Mouse (Mus musculus) kidney, embryonic 15.5 days (tissue): ENCODE measurements around the gene Ptpn3. TPM values are rescaled to one million over a fixed set of nuclear protein-coding genes. Genes with fewer than 3 reads are reported as not detected.

ENCODE experiments used
- ATAC-seq: fragments of 200-750 bp; cut with Nextera tagmentation; replicated peaks from 2 replicates; pipeline ENCODE4 v1.8.0; 2017; ENCODE audit warnings: moderate TSS enrichment; ENCODE audit not compliant: low FRiP score
- H3K27ac ChIP-seq: fragments of 300-500 bp; sonication (generic); 2 replicates; pipeline ENCODE4 v1.5.1; 2015; ENCODE audit warnings: mild to moderate bottlenecking, inconsistent platforms
- H3K27me3 ChIP-seq: fragments of 300-500 bp; sonication (generic); 2 replicates; pipeline ENCODE4 v1.6.1; 2015; ENCODE audit warnings: inconsistent platforms
- H3K36me3 ChIP-seq: fragments of 300-500 bp; sonication (generic); 2 replicates; pipeline ENCODE4 v1.6.1; 2015; ENCODE audit warnings: inconsistent platforms
- H3K4me1 ChIP-seq: fragments of 300-500 bp; sonication (generic); 2 replicates; pipeline ENCODE4 v1.6.1; 2015; ENCODE audit warnings: inconsistent platforms
- H3K4me2 ChIP-seq: fragments of 300-500 bp; sonication (generic); 2 replicates; pipeline ENCODE4 v1.6.1; 2015; ENCODE audit warnings: moderate library complexity, mild to moderate bottlenecking, inconsistent platforms
- H3K4me3 ChIP-seq: fragments of 300-500 bp; sonication (generic); replicated peaks from 2 replicates; pipeline ENCODE4 v1.5.1; 2015; ENCODE audit warnings: mild to moderate bottlenecking, inconsistent platforms
- H3K9ac ChIP-seq: fragments of 300-500 bp; sonication (generic); 2 replicates; pipeline ENCODE4 v1.6.1; 2015; ENCODE audit warnings: mild to moderate bottlenecking, inconsistent platforms
- H3K9me3 ChIP-seq: fragments of 300-500 bp; sonication (generic); replicated peaks from 2 replicates; pipeline ENCODE4 v1.6.1; 2016; ENCODE audit warnings: inconsistent platforms
- WGBS: fragments of 180-500 bp; shearing (Covaris S2); methylation state at CpG from one replicate; pipeline ENCODE4 v1.1.7; 2015; ENCODE audit warnings: mixed read lengths; 5-methylcytosine and 5-hydroxymethylcytosine counted together
- polyA plus RNA-seq: library from polyadenylated mRNA; unstranded; fragments of >200 nt; fragmentation: Nextera tagmentation; extraction: Ambion mirVana; gene quantifications from 2 replicates; pipeline ENCODE4 v1.2.1, GENCODE M21; 2015

Ptpn3 gene
- polyA plus RNA-seq, 1 experiment from 2014 or later = 9.7 TPM

GRCm38 (mm10) chr4:57312256-57313166 lies 10.9 kb upstream of the Ptpn3 start:
- no peaks in the 10 kb centered on the region for H3K9me3 ChIP-seq
- H3K9ac ChIP-seq = no peak overlapping the region
- 0 out of 2 replicates have a peak overlapping the region, but pooled peaks have one; percentile 54 for H3K27ac ChIP-seq
- WGBS = 73% methylated on average over 8 of the region's 8 CpGs
- H3K36me3 ChIP-seq = no peaks in the 10 kb centered on the region
- H3K4me2 ChIP-seq = no peak overlapping the region
- peaks cover 3% of the 10 kb centered on the region; the same call in 1 of the 2 replicates for H3K27me3 ChIP-seq
- H3K4me3 ChIP-seq = no peak overlapping the region
- H3K4me1 ChIP-seq = peaks cover 12% of the 10 kb centered on the region
- no peak for ATAC-seq

- Histone ChIP-seq H3K4me2 (no peak overlapping the region), H3K36me3 (no peaks in the 10 kb centered on the region), H3K4me3 (no peak overlapping the region), H3K9ac (no peak overlapping the region), H3K9me3 (no peaks in the 10 kb centered on the region), H3K27me3 (peaks cover 4% of the 10 kb centered on the region; the same call in 1 of the 2 replicates), H3K4me1 (peaks cover 12% of the 10 kb centered on the region), H3K27ac (no peak overlapping the region)
- ATAC-seq = no peak
- WGBS = 86% methylated on average over 4 of the region's 4 CpGs
These were observed 10.1 kb upstream of the Ptpn3 start for GRCm38 (mm10) chr4:57311750-57312149.

DNA sequence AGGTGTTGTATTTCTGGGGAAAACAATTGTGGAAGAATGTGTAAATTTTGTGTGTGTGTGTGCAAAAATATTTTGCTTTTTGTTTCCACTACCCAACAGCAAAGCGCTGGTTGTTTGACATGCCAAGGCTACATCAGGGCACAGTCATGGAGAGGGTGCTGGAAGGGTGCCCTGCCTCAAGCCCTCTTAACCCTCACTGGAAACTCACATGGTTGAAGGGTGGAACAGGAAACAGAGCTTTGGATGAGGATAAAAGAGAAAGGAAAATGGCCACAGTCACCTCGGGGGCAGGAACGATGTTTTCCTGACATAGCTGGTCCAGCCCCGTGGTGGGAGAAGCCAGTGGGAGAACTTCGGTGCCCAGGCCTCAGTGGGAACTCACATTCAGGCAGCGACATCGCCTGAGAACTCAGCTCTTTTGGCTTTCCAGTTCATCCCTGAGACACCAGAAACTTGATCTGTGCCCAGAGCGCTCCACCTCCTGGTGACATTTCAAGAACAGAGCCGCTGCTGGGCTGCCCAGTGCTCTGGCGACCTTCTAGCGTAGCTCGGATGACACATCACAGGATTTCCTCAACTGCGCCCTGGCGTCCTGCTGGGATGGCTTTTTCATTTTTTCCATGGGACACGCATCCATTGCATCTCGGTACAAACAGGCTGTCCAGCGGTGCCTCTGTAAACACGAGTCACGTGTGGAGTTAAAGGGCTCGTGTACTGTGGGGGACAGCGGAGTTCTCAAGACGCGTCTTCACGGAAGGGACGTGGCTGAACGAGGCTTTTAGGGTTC lies 6.8 kb upstream of the Ptpn3 start:
- H3K4me3 ChIP-seq = peak overlapping the region; percentile 20
- peaks cover 17% of the 10 kb centered on the region for H3K4me1 ChIP-seq
- WGBS = 26% methylated on average over 26 of the region's 26 CpGs

DNA sequence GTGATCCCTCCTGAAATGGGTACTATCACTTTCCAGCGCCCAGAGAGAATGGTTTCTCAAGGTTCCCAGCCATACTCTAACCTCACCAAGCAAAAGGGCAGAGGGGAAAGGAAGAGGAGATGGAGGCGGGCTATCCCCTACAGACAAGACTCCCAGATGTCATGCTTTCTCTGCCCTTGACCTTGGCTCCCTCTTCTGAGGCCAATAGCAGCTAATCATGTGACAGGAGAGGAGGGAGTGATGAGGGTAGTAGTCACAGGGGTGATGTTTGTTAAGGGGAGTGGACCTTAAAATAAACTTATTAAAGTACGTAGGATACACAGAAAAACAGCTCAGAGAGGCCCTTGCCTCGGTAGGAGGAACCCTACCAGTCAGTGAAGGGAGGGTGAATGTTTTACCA lies 6.1 kb upstream of the Ptpn3 start:
- no peak overlapping the region for H3K27ac ChIP-seq
- H3K9ac ChIP-seq = no peak overlapping the region
- no peak overlapping the region for H3K4me2 ChIP-seq
- 52% methylated on average over 4 of the region's 4 CpGs for WGBS
- no peaks in the 10 kb centered on the region for H3K9me3 ChIP-seq
- no peaks in the 10 kb centered on the region for H3K36me3 ChIP-seq
- no peak overlapping the region for H3K4me3 ChIP-seq
- ATAC-seq = no peak
- H3K27me3 ChIP-seq = peaks cover 4% of the 10 kb centered on the region; the same call in 1 of the 2 replicates
- peaks cover 17% of the 10 kb centered on the region for H3K4me1 ChIP-seq

More for the DNA sequence above, 6.8 kb upstream of the Ptpn3 start:
- peak overlapping the region; percentile 52 for H3K4me2 ChIP-seq
- H3K9me3 ChIP-seq = no peaks in the 10 kb centered on the region
- peak; percentile 70; the same call in 1 of the 2 replicates for ATAC-seq
- peaks cover 4% of the 10 kb centered on the region; the same call in 1 of the 2 replicates for H3K27me3 ChIP-seq
- H3K27ac ChIP-seq = 0 out of 2 replicates have a peak overlapping the region, but pooled peaks have one; percentile 41
- no peaks in the 10 kb centered on the region for H3K36me3 ChIP-seq
- H3K9ac ChIP-seq = no peak overlapping the region

GRCm38 (mm10) chr4:57306260-57306659 lies 4.6 kb upstream of the Ptpn3 start:
- H3K4me1 ChIP-seq = peaks cover 23% of the 10 kb centered on the region
- ATAC-seq = no peak
- no peak overlapping the region for H3K4me2 ChIP-seq
- H3K9me3 ChIP-seq = no peaks in the 10 kb centered on the region
- H3K27ac ChIP-seq = no peak overlapping the region
- WGBS = 82% methylated on average over 4 of the region's 4 CpGs
- H3K9ac ChIP-seq = no peak overlapping the region
- H3K4me3 ChIP-seq = no peak overlapping the region
- no peaks in the 10 kb centered on the region for H3K36me3 ChIP-seq
- H3K27me3 ChIP-seq = peaks cover 4% of the 10 kb centered on the region; the same call in 1 of the 2 replicates

- no peak overlapping the region for H3K27ac ChIP-seq
- ATAC-seq = no peak
- H3K4me1 ChIP-seq = peaks cover 28% of the 10 kb centered on the region
- H3K4me2 ChIP-seq = no peak overlapping the region
- WGBS = 72% methylated on average over 7 of the region's 7 CpGs
- H3K27me3 ChIP-seq = peaks cover 4% of the 10 kb centered on the region; the same call in 1 of the 2 replicates
- no peaks in the 10 kb centered on the region for H3K9me3 ChIP-seq
- H3K36me3 ChIP-seq = no peaks in the 10 kb centered on the region
- H3K4me3 ChIP-seq = no peak overlapping the region
- H3K9ac ChIP-seq = no peak overlapping the region
These were observed 4.0 kb upstream of the Ptpn3 start for GRCm38 (mm10) chr4:57305644-57306043.

- peaks cover 58% of the 10 kb centered on the region for H3K4me1 ChIP-seq
- H3K4me2 ChIP-seq = peak overlapping the region; percentile 86
- under 1% methylated on average over 37 of the region's 37 CpGs for whole genome bisulfite sequencing
- H3K36me3 ChIP-seq = no peaks in the 10 kb centered on the region
- no peaks in the 10 kb centered on the region for H3K9me3 ChIP-seq
- peak overlapping the region; percentile 76 for H3K4me3 ChIP-seq
- peak overlapping the region; percentile 92 for H3K27ac ChIP-seq
- peaks cover 11% of the 10 kb centered on the region for H3K27me3 ChIP-seq
- ATAC-seq = peak; percentile 31; the same call in 1 of the 2 replicates
- H3K9ac ChIP-seq = peak overlapping the region; percentile 74
These were observed 898 bp downstream of the Ptpn3 start for GRCm38 (mm10) chr4:57300469-57301409.

DNA sequence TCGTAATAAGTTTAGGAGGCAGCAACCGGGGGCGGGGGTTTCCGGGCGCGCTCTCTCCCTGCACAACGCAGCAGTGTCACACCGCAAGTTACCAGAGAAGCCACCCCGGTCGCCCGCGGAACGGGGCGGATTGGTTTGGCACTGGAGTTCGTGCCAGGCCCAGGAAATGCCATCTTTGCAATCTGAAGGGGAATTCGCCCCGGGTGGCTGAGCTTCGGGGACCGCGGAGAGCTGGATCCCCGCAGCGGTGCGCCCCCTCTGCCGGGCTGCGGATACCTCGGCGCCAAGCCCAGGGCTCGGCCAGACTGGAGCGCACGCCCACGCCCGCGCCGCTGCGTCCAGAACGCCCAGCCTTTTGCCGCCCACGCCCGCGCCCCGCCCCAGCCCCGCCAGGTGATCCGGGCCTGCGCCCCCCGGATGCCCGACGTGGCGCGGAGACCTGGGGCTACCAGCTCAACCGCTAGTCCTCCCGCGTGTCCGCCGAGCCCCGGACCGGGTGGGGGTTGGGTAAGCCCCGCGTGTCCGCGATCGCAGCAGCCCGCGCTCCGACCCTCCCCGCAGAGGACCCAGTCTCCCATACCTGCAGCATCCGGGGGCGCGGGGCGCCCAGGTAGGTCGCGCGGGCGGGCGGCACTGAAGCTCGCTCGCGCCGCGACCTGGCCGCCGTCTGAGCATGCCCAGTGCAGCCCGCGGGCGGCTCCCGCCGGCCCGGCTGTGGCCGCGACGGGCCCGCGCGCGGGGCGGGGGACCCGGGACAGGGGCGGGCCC lies 1.8 kb downstream of the Ptpn3 start:
- ATAC-seq = peak; percentile 55
- WGBS = under 1% methylated on average over 94 of the region's 97 CpGs
- Histone ChIP-seq H3K4me1 (peaks cover 66% of the 10 kb centered on the region), H3K9me3 (no peaks in the 10 kb centered on the region), H3K9ac (peak overlapping the region; percentile 74), H3K4me3 (peak overlapping the region; percentile 76), H3K27me3 (peaks cover 11% of the 10 kb centered on the region), H3K36me3 (no peaks in the 10 kb centered on the region), H3K27ac (peak overlapping the region; percentile 92), H3K4me2 (peak overlapping the region; percentile 86)

- H3K4me3 ChIP-seq = peak overlapping the region; percentile 76
- peaks cover 64% of the 10 kb centered on the region for H3K4me1 ChIP-seq
- peak overlapping the region; percentile 92 for H3K27ac ChIP-seq
- H3K9ac ChIP-seq = peak overlapping the region; percentile 74
- H3K4me2 ChIP-seq = peak overlapping the region; percentile 86
- H3K36me3 ChIP-seq = no peaks in the 10 kb centered on the region
- ATAC-seq = no peak
- H3K27me3 ChIP-seq = peaks cover 11% of the 10 kb centered on the region
- 4% methylated on average over 9 of the region's 9 CpGs for whole genome bisulfite sequencing
- H3K9me3 ChIP-seq = no peaks in the 10 kb centered on the region
These were observed 2.3 kb downstream of the Ptpn3 start for GRCm38 (mm10) chr4:57299308-57299700.

DNA sequence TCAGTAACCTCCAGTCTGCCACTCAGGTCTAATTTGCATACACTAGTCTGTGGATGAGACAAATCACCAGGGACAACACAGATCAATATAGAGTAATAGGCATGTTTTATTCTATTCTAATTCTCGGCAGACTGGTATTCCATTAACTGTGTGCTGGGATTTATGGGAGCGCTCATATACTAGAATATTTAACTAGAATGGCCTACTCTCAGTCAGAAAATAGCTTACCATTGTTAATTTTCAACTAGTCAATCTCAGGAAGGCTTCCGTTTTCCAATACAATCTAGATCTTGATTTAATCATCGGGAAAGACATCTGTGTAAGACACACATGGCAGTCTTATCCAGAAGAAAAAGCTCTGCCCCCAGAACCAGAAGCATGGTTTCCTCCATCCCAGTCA lies 3.5 kb downstream of the Ptpn3 start:
- Histone ChIP-seq H3K36me3 (no peaks in the 10 kb centered on the region), H3K4me3 (peak overlapping the region; percentile 76), H3K4me1 (peaks cover 64% of the 10 kb centered on the region), H3K4me2 (peak overlapping the region; percentile 86), H3K27me3 (peaks cover 11% of the 10 kb centered on the region), H3K27ac (peak overlapping the region; percentile 92), H3K9me3 (no peaks in the 10 kb centered on the region), H3K9ac (no peak overlapping the region)
- no peak for ATAC-seq
- 70% methylated on average over 4 of the region's 4 CpGs for WGBS
